Mouse (Mus musculus) liver, embryonic 14.5 days (tissue): ENCODE data around the gene Art2b.

ENCODE experiments used
- CTCF ChIP-seq: IDR thresholded peaks from 2 replicates; pipeline ENCODE4 v1.5.1; 2016; ENCODE audit warnings: antibody characterized with exemption, low read depth, control low read depth
- EP300 ChIP-seq: IDR thresholded peaks from 2 replicates; pipeline ENCODE4 v1.6.1; 2016; ENCODE audit warnings: antibody characterized with exemption, low read depth

DNA sequence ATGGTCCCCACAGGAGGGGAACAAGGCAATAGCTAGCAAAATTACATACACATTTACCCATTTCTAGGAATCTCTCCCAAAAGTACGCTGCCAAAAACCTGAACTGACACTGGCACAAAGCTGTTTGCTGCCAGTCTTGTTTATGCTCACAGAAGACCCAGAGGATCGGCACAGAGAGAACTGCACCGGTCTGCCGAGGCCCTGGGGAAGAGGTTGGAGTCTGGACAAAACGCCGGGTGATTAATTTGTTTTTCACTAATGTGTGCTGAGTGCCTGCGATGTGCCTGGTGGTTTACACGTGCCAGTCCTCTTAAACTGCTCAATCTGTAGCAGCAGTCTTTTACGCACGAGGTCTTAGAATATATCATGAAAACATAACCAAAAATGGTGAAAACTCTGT is 50.3 kb downstream of the Art2b start:
- TF ChIP-seq CTCF (no peak), EP300 (no peak)
